Mouse (Mus musculus) megakaryocyte, embryonic 14.5 days (primary cell): ENCODE results near the gene Hecw2.

Source experiments
- FLI1 ChIP-seq: IDR thresholded peaks from 2 replicates; pipeline ENCODE4 v1.6.1; 2012; ENCODE audit warnings: low read length, inconsistent platforms, mixed read lengths
- GATA1 ChIP-seq: IDR thresholded peaks from 3 replicates; pipeline ENCODE4 v1.6.1; 2012; ENCODE audit warnings: mixed read lengths, low read length, inconsistent platforms, borderline replicate concordance

GRCm38 (mm10) chr1:54153216-54153786 is 41.7 kb downstream of the Hecw2 start:
- TF ChIP-seq GATA1 (no peak), FLI1 (no peak)
